Mouse (Mus musculus) lung, postnatal 0 days (tissue): Measurements from ENCODE around the gene Myl7.

Experiments used
- CTCF ChIP-seq: IDR thresholded peaks from 2 replicates; pipeline ENCODE4 v1.5.1; 2016; ENCODE audit warnings: antibody characterized with exemption, mild to moderate bottlenecking
- EP300 ChIP-seq: IDR thresholded peaks from 2 replicates; pipeline ENCODE4 v1.6.1; 2016; ENCODE audit warnings: antibody characterized with exemption, mild to moderate bottlenecking, control low read depth

DNA sequence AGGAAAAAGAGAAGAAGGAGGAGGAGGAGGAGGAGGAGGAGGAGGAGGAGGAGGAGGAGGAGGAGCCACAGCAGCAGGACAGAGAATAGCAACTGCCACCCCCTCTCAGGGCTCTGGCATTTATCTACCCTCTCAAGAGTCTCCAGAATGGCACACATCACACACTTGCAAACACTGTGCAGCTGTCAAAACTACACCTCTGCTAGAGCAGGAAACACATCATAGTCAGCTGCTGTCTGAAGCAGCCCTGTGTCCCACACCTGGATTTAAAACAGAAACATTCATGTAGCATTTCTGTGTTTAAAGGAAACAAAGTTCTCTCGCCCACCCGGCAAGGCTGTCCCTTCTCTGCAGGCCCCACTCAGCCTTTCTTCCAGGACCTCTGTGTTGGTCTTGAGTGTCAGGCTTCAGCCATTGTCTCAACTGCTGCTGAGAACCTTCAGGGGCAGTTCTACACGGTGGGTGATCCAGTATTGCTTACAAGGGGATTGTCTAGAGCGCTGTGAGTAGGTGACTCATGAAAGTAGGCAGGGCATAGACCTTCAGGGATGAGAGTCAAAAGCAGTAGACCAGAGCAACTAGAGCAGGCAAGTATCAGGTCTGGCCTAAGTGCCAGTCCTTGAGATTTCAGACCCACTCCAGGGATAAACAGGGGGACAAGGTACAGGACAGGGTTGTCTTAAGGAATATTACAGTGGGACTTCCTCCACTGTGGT is 47.4 kb downstream of the Myl7 start:
- TF ChIP-seq CTCF (no peak), EP300 (no peak)
